Mouse (Mus musculus) embryo, embryonic 11.5 days (tissue): ENCODE results near the gene Chst8.

Experiments used
- DNase-seq: peaks from one replicate; pipeline ENCODE4 v3.0.0-alpha.2; 2012; ENCODE audit warnings: low read depth, low spot score

Gene Chst8

DNA sequence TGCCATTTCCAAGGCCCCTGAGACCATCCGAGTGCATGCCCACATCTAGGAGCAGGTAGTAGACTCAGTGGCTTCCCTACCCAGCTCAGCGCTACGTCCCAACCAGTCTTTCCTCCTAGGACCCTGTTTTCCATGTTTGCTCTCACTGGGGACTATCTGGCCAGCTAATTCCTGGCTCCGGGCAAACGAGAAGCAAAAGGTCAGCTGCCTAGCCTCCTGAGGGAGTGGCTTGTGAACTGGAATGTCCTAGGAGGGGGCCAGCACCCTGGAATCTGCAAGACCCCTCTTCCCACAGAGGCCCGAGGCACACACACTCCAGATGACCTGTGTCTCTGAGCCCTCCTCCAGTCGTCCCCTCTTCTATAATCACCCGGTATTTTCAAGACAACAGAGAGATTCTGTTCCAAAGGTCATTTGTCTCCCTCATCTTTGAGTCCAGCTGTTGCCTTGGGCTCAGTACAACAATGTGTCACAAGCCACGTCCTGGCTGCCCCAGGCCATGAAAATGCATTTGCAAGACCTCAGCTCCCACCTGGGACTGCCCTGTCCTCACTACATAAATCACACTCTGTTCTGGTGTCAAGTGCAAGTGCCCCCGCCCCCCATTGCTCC is 60.3 kb downstream of the Chst8 start:
- no peak for DNase-seq

DNA sequence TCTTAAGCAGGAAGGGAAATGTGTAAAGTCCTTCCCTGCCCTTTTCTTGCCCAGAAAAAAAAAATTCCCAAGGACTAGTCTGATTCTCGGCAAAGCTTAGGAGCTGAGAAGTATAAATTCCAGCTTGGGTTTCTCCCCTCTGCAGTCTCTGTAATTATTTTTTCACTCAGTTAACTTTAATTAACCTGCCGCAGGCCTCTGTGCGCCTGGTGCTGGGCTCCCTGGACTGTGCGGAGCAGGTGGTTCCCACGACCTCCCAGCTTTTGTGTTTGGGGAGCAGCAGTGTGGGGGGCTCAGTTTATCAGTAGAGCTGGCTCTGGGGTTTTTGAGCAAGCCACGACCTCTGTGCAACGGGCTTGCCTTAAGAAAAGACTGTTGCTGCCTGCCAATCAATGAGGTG is 62.2 kb downstream of the Chst8 start:
- no peak for DNase-seq

DNA sequence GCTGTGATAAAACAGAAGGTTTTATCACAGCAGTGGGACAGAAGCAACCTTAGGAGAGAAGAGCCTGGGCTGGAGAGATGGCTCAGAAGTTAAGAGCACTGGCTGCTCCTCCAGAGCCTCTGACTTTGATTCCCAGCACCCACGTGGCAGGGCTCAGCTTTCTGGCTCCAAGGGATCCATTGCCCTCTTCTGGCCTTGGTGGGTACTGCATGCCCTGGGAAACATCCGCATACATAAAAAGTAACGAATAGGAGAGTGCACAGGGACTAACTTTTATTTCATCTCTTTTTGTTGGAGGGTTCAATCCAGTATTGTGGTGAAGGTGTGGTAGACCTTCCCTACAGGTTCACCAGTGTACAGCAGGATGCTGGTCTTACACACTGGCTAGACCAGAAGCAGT is 62.8 kb downstream of the Chst8 start:
- no peak for DNase-seq

DNA sequence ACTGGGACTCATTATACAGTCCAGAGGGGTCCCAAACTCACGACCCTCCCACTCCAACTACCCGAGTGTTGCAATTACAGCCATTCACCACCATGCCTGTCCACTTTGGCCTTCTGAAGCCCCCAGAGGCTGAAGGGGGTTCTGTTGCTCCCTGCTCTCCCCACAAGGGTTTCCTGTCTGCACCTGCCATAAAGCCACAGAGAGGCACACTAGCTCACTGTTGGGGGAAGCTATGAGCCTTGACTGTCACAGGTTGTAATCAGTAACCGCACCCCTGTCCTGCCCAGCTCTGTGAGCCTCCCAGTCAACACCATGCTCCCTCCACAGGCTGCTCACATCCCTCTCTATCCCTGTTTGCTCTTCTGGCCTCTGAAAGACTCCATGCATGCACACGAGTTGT is 64.0 kb downstream of the Chst8 start:
- no peak for DNase-seq

DNA sequence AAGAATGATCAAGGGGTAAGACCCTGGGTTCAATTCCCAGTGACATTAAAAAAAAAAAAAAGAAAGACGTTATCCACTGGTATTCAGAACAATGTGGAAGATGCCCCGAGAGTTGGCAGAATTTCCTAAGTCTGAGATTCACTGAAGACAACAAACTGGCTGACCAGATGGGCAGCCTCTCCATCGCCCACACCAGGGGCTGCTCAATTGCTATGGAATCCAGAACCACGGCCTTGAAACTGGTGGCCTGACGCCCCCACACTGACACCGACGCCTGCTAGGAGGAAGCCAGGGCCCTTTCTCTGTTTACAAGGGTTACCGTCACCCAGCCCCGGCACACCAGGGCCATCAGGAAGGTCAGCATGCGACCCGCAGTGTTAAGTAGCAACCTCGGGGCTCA is 64.8 kb downstream of the Chst8 start:
- DNase-seq = no peak

GRCm38 (mm10) chr7:34746586-34746985 is 65.9 kb downstream of the Chst8 start:
- no peak for DNase-seq

GRCm38 (mm10) chr7:34746165-34746564 is 66.3 kb downstream of the Chst8 start:
- no peak for DNase-seq

DNA sequence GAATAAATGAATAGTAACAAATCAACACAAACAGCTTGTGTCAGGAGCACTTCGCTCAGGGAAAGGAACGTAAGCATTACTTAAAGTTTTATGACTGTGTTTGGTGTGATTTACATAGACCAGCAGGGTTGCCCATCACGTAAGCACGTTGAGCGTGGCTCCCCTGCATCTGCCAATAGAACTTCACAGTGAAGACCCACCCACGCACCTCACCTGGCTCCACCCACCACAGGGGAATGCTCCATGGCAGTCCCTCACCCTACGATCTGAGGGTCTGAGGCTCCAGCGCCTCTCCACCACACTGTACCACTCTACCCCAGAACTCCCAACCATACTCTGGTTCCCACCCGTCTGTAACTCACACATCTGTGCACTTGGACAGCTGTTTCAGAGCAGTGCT is 67.1 kb downstream of the Chst8 start:
- no peak for DNase-seq

DNA sequence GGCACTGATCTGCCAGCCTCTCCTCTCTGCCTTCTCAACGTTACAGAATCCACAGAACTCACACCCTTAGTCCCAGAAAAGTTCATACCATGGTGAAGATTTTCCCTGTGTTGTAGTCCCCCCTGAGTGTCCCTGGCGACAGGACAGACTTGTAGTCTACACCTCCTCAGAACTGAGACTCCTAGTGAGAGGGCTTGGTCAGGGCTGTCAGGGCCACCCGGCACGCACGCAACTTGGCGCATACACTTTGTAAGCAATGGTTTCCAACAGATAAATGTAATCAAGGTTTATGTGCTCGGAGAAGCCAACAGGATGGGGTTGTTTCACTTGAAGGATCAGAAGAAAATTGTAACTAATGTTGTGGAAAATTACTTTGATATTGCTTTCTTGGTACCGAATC is 67.5 kb downstream of the Chst8 start:
- no peak for DNase-seq

DNA sequence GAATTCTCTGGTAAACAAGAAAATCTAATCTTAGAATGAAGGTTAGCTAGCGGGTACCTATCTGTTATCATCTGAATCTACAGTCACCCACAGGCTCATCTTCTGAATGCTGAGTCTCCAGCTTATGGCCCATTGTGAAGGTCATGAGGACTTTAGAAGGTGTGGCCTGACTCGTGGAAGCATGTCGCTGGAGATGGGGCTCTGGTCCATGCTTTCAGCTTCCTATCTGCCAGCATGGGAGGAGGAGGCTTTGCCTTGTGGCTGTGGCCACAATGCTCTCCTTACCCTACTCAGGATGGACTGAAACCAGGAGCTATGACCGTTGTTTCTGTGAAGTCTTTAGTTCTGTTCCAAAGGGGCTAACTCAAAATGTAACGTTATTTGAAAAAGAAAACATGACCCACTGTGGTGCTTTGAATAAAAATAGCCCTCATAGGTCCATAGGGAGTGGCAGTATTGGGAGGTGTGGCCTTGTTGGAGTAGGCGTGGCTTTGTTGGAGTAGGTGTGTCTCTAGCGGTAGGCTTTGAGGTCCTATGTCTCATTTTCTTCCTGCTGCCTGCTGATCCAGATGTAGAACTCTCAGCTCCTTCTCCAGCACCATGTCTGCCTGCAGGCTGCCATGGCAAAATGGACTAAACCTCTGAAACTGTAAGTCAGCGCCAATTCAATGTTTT is 69.0 kb downstream of the Chst8 start:
- no peak for DNase-seq

DNA sequence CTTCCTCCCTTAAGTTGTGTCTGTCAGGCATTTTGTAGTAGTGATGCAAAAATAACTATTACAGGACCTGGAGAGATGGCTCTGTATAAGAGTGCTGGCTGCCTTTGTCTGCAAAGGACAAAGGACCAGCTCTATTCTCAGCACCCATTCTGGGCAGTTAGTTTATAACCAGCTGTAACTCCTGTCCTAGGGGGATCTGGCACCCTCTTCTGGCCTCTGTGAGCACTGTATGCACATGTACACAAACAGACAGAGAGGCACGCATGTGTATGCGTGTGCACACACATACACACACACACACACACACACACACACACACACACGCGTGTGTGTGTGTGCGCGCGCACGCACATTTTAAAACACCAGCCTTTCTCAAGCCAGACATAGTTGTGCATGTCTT is 73.1 kb downstream of the Chst8 start:
- DNase-seq = no peak

GRCm38 (mm10) chr7:34737206-34737605 is 75.3 kb downstream of the Chst8 start:
- DNase-seq = no peak

GRCm38 (mm10) chr7:34734348-34734747 is 78.2 kb downstream of the Chst8 start:
- DNase-seq = no peak

GRCm38 (mm10) chr7:34728931-34729330 is 83.6 kb downstream of the Chst8 start:
- DNase-seq = no peak

DNA sequence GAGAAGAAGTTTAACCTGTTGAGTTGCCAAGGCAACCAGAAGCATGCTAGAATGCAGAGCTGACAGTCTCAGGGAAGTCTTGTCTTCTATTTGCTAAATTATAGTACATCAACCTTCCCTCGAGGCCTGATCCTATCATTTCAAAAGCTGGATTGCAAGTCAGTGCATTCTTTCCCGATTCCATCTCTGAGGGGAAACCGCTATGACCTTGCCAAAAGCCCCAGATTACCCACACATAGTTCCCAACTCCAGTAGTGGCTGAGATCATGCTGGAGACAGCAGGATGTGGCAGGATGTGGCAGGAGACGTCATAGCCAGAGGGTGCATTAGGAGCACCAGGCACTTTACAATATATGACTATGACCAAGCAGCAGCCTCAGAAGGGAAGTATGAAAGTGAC is 87.3 kb downstream of the Chst8 start:
- DNase-seq = no peak

- no peak for DNase-seq
These were observed 89.8 kb downstream of the Chst8 start for GRCm38 (mm10) chr7:34722551-34723230.

DNA sequence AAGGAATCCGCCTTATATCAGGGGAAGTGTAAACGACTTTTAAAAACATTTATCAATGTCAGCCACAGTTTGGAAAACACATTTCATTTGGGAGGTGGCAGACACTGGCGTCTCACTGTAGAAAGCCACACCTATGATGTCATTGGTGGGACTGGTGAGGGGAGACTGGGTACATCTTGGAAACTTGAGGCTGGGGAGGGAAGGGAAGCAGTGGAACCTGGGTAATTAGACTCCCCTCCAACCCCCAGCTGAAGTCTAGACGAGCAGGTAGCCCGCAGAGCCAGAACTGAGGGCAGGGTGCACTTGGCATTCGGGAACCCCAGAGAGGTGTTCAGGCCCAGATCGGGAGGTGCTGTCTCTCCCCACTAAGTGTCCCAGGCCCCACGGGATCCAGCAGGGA is 90.4 kb downstream of the Chst8 start:
- DNase-seq = no peak

GRCm38 (mm10) chr7:34721650-34722048 is 90.9 kb downstream of the Chst8 start:
- no peak for DNase-seq

DNA sequence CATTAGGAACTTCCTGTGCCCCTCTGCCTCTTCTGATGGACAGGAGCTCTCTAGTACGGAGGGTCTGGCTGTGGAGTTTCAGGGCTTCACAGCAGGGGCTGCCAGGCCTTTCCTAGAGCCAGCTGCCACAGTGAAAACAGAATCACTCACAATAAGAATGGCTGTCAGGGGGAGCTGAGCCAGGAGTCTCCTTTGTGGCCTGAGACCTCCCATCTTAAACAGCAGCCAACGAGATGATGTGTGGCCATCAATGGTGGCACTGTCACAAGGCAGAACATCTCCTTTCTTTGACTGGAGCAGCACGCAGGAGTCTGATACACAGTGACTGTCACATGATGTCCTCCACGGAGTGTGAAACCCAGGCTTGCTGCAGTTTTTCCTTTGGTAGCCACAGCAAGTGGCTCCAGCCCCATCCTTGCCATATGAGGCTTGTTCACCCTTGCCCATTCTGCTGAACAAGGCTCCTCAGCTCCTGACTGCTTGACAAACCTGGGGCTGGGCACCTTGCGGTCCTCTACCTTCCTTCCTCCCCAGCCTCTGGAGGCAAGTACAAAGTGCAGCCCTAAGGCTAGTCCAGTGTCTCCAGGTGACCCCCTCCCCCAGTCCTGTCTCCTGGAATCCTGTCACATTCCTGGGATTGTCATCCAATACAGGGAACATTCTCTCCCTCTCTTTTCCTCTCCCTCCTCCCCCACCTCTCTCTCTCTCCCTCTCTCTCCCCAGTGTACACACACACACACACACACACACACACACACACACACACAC is 91.4 kb downstream of the Chst8 start:
- no peak for DNase-seq

GRCm38 (mm10) chr7:34719599-34719998 is 92.9 kb downstream of the Chst8 start:
- peak; percentile 48 for DNase-seq

DNA sequence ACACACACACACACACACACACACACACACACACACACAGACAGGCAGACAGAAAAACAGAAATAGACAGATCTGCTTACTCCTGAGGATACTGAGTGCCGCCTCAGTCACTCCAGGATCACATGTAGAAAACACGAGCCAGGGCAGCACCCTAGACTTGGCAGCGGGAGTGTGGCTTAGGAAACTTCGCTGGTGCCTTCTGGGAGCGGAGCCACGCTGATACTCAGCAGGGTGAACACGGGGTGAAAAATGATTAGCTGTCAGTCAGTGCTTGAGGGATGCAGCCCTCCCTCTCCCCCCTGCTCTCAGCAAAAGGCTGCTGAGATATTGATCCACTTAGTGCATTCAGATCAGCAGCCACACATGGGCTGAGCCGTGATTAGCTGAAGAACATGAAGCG is 93.9 kb downstream of the Chst8 start:
- DNase-seq = no peak

- no peak for DNase-seq
These were observed 95.2 kb downstream of the Chst8 start for GRCm38 (mm10) chr7:34717161-34717810.
